Mouse (Mus musculus) ovary, postnatal 14 days (tissue): Measurements from ENCODE around the gene C8b.

Source experiments
- DNase-seq: peaks from one replicate; pipeline ENCODE4 v3.0.0; 2022; ENCODE audit warnings: low spot score

The C8b gene

DNA sequence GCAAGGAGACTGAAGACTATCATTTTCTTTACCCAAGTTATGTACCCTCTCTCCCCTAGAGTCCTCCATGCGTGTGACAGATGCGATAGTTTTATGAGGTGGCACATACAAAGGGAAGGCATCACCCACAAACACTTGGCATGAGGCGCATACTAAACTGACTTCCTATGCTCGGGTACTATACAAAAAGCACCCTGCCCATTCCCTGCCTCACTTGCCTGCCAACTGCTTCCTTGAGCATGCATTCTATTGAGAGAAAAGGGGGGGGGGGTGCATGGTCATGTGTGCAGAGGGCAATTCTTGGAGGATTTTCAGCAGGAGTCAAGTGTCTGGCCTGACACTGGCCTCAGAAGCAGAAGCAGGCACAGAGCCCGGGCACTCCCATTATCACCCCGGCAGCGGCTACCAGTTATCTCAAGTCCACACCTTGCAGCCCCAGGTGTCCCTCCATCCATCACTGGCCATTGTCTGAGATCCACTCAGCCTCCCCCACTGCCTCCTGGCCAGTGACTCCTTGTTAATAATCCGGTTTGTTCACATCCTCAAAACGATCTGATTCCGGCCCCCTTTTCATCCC is 44.7 kb downstream of the C8b start:
- no peak for DNase-seq

DNA sequence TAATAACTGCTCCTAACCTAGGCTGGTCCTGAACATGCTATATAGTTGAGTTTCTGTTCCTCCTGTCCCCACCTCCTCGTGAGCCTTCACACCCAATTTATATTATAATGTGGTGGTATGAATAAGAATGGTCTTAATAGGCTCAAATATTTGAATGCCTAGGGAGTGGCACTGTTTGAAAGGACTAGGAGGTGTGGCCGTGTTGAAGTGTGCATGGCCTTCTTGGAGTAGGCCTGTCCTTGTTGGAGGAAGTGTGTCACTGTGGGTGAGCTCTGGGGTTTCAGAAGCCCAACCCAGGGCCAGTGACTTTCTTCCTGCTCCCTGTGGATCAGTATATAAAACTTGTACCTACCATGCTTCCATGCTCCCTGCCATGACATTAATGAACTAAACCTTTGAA is 47.5 kb downstream of the C8b start:
- no peak for DNase-seq

DNA sequence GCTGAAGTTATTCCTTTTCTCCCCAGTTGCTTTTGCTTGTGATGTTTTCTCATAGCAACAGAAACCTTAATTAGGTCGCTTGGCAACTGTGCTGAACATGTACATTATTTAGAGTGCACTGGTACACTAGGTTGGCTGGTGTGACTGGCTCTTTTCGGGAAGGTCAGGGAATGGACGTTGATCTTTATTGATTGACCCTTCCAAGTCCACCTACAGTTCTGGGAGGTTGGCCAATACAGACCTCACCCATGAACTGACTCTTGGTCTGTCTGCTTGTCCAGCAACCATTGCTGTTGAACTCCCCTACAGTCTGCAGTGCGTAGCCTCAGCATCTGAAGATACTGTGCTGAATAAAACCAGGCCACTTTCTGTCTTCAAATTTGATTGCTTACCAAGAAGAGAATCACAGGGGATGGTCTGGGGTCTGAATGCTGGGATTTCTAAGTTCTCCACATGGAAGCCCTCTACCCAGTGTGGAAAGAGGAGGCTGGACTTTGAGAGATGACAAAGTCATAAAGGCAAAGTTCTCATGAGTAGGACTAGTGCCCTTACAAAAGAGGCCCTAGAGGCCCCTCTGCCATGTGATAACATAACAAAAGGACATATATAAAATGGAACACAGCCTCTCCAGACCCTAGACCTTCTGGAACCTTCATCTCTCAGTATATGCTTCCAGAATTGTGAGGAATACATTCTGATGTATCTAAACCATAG is 50.6 kb downstream of the C8b start:
- DNase-seq: no peak

DNA sequence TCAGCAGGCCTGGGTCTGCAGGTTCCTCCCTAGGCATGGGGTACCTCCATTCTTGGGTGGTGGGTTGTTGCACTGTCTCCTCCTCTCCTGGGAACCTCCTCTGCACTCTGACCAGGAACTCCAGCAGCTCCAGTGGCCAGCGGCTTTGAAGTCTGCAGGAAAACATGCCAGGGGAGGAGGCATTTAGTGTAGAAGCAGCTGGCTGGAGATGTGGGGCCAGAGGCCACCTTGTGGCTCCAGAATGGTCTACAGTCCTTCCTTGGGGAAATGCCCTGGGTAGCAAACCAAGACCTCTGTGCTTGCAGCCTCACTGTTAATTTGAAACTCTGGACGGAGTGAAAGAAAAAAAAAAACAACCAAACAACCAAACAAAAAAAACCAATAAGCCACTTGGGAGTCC is 51.4 kb downstream of the C8b start:
- no peak for DNase-seq

DNA sequence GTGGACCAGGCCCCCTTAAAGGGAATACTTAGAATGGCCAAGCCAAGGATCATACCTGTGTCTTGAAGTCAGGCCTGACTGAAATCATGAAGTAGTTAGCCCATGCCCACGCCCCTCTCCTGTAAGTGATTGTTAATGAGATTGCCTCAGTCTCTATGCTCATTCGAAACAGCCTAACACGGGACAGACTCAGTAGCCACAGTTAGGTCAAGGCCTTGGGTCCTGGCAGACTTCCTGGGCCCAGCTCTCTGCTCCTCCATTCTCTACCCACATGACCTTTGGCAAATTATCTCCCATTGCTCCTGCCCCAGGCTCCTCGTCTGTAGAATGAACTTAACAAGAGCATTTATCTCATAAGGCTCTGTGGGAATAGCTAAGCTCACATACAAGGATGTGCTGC is 52.9 kb downstream of the C8b start:
- DNase-seq: no peak

DNA sequence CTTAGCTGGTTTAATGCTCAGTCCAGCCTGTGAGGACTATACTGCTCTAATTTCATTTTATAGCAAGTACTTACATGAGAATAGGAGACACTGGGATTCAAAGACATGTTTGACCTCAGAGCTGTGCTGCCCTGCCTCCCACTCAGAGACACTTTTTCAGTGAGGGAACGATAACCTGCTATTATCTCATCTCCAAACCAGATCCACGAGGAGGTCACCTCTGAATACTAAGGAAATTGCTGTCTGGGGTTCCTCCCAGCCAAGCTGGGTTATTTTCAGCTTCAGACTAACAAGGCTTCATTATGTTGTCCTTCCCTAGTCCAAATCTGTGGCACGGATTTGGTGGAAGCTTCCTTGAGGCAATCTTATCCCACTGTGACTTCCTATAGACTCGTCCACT is 53.8 kb downstream of the C8b start:
- DNase-seq: no peak

DNA sequence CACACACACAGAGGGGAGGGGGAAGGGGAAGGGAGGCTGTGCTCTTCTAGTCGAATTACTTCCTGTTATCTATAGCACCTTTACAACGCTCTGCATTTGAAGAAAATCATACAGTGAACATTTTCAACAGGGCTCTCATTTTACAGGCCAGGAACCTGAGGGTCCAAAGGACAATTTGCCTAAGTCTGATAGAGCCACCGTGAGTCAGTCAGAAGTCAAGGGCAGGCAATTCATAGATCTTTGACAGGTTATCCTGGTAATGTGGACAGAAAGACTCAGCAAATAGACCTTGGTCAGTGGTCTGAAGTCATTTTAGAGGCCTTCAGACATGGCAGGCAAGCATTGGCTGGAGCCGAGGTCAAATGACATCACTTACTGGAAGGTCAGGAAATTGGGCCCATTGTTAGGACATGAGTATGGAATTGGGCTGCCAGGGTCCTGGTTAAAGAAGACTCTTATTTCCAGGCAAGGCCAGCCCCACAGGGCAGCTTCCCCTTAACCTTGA is 57.5 kb downstream of the C8b start:
- DNase-seq: no peak

DNA sequence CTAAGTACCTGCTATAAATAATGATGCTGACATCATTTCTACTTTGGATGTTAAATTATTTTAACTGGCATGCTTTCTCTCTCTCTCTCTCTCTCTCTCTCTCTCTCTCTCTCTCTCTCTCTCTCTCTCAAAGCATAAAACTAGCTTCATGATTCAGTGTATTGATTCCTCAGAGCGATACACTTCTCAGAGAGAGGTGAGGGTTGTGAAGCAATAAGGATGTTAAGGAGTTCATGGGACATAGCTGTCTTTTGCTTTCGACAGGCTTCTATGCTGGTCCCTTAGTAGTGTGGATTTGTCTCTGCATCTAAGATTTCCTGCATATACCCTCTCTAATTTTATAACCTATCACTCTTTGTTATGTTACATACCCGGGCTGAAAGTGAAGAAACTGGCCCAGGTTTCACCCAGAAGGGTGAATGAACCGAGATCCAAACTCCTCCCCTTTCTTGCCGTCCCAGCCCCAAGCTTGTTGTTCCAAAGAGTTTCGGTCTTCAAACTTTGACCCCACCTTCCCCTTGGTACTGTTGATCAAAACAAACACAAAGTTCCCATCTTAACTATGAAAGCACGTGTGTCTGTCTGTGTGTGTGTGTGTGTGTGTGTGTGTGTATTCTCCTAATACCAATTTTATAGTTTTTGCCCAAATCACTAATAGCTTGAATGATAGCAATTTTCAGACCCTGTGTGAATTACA is 58.4 kb downstream of the C8b start:
- no peak for DNase-seq

DNA sequence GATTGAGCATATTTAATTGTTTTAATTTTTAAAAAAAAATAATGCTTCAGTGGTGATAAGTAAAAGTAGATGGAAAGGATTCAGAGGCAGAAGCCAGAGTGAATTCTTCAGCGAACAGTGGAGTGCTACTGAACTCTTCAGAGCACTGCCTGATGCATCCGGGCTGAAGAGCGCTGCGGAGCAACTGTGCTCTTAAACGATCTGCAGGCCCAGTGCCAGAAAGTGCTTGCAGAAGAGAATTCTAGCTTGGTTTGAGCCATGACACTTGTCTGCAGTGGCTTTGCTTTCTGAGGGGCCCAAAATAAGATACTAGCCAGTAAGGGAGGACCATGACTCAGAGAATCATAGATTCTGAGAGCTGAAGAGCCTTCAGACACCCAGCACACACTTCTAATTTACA is 62.8 kb downstream of the C8b start:
- no peak for DNase-seq

DNA sequence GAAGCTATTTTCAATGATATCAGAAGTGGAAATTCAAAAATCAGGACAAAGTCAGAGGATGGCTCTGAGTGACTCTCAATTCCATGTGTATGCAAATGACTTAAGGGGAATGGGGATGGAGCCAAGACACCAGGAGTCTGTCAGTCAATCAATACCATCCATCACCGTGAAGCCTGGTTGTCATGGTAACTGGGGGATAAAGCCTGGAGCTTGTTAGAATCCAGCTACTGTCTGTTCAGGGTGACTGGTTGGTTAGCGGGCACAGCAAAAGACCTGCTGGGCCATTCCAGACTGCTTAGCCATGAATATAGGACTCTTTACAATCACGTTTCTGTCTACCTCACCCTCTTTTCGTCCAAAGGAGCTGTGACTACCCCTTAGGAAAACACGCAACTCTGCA is 69.0 kb downstream of the C8b start:
- no peak for DNase-seq

DNA sequence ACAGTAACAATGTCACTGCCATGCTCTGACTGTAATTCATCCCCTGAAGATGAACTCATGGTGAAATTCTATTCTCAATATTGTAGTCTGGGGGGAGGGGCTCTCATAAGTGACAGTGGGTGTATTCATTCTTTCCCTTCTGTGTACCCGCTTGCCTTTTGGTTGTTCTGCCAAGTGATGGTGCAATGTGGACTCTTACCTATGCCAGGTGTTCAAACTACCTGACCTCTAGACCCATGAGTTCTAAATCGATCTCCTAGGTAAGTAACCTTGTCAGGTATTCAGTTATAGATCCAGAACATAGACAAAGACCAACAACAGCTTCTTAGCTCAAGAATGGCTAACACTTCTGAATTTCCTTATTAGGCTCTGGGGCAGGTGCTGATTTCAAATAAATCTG is 72.2 kb downstream of the C8b start:
- no peak for DNase-seq

DNA sequence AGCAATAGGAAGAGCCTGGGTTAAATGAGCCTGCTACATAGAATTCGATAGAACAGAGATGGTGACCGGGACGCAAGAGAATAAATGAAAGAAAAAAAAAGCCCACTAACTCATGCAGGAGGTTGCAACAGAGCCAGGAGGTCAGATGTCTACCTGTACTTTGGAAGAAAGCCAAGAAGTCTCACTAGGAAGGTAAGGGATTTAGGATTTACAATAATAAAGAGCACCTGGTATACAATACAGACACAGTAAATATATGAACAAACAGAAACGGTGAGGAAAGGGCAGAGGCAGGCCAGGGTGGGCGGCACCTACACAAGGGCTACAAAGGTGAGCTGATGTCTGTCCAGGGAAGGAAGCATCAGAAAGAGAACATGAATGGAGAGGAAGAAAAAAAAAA is 76.1 kb downstream of the C8b start:
- DNase-seq: no peak

DNA sequence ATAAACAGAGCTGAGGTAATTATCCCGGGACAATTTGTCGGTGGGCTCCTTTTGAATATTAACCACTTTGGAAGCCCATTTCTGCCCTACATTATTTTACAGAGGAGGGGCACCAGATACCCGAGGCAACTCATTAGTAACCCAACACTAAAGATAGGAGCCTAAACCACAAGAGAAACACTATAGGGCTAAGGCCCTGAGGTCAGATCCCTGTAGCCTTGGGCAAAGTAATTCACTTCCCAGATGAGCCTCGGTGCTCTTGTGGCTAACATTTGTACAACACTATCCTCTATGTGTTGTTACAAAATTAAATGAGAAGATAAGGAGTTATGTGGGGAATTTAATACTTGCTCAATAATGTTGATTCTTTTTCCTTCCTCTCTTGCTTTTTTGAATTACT is 77.4 kb downstream of the C8b start:
- no peak for DNase-seq
